Mouse (Mus musculus): ENCODE measurements around the gene Slc41a1.
A peak's percentile ranks its signal among the peaks of the same experiment; 100 is the strongest.

DNA sequence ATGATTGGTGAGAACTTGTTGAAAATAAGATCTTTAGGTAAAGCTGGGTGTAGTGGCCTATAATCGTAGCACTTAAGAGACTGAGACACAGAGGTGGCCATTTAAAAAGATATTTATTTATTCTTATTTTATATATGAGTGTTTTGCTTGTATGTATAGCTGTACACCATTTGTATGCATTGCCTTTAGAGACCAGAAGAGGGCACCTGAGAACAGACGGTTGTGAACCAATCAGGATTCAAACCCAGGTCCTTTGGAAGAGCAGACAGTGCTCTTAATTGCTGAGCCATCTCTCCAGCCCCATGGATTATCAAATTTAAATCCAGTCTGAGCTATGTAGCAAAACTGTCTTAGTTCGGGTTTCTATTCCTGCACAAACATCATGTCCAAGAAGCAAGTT lies 13.1 kb upstream of the Slc41a1 start:
- TF ChIP-seq CTCF (conservative IDR thresholded peaks at IDR 0.05; ENCODE audit: insufficient read depth, insufficient read length, low read depth, low read length) (0 out of 2 replicates have a peak, but pooled peaks have one; percentile 1), POLR2A (IDR thresholded peaks at IDR 0.05; ENCODE audit: low read depth, low read length) (no peak)
